Mouse (Mus musculus): ENCODE data around the gene Uvrag. TPM values are rescaled to one million over a fixed set of nuclear protein-coding genes. Genes with fewer than 3 reads are reported as not detected.

The Uvrag gene
- total and polyA plus RNA-seq, 2 experiments = 12.2 to 18.3 TPM

DNA sequence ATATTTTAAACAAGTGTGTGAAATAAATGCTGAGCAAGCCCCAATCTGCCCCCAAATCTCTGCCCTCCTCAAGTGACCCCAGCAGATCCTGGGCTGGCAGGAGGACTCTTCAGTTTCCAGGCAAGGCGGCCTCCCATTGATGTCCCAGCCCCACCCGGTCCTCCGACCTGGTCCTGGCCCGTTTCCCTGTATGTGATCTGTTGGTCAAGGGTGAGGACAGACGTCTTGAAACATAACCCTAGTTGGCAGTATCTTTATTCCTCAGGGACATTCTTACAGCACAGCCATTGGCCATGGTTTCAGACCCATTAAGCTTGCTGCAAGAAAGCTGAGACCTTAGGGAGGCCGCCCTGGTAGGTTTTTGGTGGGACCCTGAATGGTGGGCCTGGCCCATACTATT lies 287.1 kb downstream of the Uvrag start:
- H3K27me3 ChIP-seq (ENCODE audit: control insufficient read depth, insufficient read depth, low read length) = no peaks in the 10 kb centered on the region
- WGBS = 96% methylated on average over 6 of the region's 6 CpGs
- no peaks in the 10 kb centered on the region for H3K79me2 ChIP-seq (ENCODE audit: control insufficient read depth, insufficient read depth, low read length)
- no peak for DNase-seq (ENCODE audit: extremely low read depth, low read depth, low spot score)
- no peak for TF ChIP-seq POLR2A (IDR thresholded peaks at IDR 0.05; ENCODE audit: extremely low read depth, insufficient read depth, low read length)
- no peak for TF ChIP-seq CTCF (IDR thresholded peaks at IDR 0.05; ENCODE audit: low read depth, low read length)
- peaks cover 3% of the 10 kb centered on the region; the same call in 1 of the 2 replicates for H3K4me1 ChIP-seq (ENCODE audit: control insufficient read depth, insufficient read depth, low read length)
- no peaks in the 10 kb centered on the region for H3K36me3 ChIP-seq (ENCODE audit: control insufficient read depth, insufficient read depth, low read length)
- H3K4me3 ChIP-seq (ENCODE audit: insufficient read depth, low read depth, low read length) = no peak overlapping the region
- no peak overlapping the region for H3K27ac ChIP-seq (replicated peaks; ENCODE audit: insufficient read depth, low read depth, low read length)
- H3K9ac ChIP-seq (ENCODE audit: low read depth, low read length) = no peak overlapping the region

GRCm38 (mm10) chr7:98852950-98853650 lies 287.8 kb downstream of the Uvrag start:
- Histone ChIP-seq H3K27ac (replicated peaks; ENCODE audit: insufficient read depth, low read depth, low read length) (no peak overlapping the region), H3K36me3 (ENCODE audit: control insufficient read depth, insufficient read depth, low read length) (no peaks in the 10 kb centered on the region)

DNA sequence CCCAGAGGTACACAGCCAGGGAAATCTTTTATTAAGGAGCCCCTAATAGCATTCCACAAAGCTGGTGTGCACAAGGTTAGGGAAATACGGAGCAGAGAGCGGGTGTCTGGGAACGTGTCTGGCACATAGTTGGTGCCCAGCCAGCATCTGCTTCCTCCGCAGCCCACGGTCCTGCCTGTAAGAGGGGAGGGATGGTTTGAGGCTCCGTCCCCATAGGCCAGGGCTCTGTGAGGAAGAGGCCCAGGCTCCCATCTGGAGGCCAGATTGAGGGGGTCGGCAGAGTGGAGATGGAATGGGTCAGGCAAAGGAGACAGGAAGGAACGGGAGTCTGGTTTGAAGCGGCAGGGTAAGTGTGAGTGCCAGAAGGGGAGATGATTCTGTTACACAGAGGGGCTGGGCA lies 289.7 kb downstream of the Uvrag start:
- Histone ChIP-seq H3K27me3 (ENCODE audit: control insufficient read depth, insufficient read depth, low read length) (no peaks in the 10 kb centered on the region), H3K9ac (ENCODE audit: low read depth, low read length) (no peak overlapping the region), H3K27ac (replicated peaks; ENCODE audit: insufficient read depth, low read depth, low read length) (no peak overlapping the region), H3K36me3 (ENCODE audit: control insufficient read depth, insufficient read depth, low read length) (no peaks in the 10 kb centered on the region), H3K79me2 (ENCODE audit: control insufficient read depth, insufficient read depth, low read length) (no peaks in the 10 kb centered on the region), H3K4me1 (ENCODE audit: control insufficient read depth, insufficient read depth, low read length) (peaks cover 3% of the 10 kb centered on the region; the same call in 1 of the 2 replicates), H3K4me3 (ENCODE audit: insufficient read depth, low read depth, low read length) (no peak overlapping the region)
- TF ChIP-seq CTCF (IDR thresholded peaks at IDR 0.05; ENCODE audit: low read depth, low read length) = no peak
- TF ChIP-seq POLR2A (IDR thresholded peaks at IDR 0.05; ENCODE audit: extremely low read depth, insufficient read depth, low read length) = no peak
- WGBS = 69% methylated on average over 9 of the region's 9 CpGs
- no peak for DNase-seq (ENCODE audit: extremely low read depth, low read depth, low spot score)

More at GRCm38 (mm10) chr7:98852950-98853650, 287.8 kb downstream of the Uvrag start:
- no peak for DNase-seq (ENCODE audit: extremely low read depth, low read depth, low spot score)
- Histone ChIP-seq H3K9ac (ENCODE audit: low read depth, low read length) (no peak overlapping the region), H3K79me2 (ENCODE audit: control insufficient read depth, insufficient read depth, low read length) (no peaks in the 10 kb centered on the region), H3K27me3 (ENCODE audit: control insufficient read depth, insufficient read depth, low read length) (no peaks in the 10 kb centered on the region), H3K4me1 (ENCODE audit: control insufficient read depth, insufficient read depth, low read length) (peaks cover 3% of the 10 kb centered on the region; the same call in 1 of the 2 replicates), H3K4me3 (ENCODE audit: insufficient read depth, low read depth, low read length) (no peak overlapping the region)
- WGBS = 92% methylated on average over 18 of the region's 18 CpGs
- TF ChIP-seq POLR2A (IDR thresholded peaks at IDR 0.05; ENCODE audit: extremely low read depth, insufficient read depth, low read length) (no peak), CTCF (IDR thresholded peaks at IDR 0.05; ENCODE audit: low read depth, low read length) (no peak)

DNA sequence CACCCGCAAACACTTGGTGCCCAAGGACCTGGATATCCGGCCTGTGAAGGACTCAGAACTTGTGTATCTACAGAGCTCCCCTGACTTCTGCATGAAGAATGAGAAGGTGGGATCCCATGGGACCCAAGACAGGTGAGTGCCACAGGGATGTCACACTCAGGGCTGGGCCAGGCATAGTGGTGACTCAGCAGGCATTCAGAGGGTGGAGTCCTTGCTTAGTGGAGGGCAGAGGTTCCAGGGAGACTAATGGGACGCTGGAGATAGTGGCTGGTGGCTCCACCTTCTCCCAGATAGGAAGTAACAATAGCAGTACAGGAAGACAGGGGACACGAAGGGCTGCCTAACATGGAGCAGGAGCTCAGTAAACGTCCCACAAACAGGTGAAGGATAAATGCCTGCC lies 290.6 kb downstream of the Uvrag start:
- no peak overlapping the region for H3K9ac ChIP-seq (ENCODE audit: low read depth, low read length)
- no peaks in the 10 kb centered on the region for H3K36me3 ChIP-seq (ENCODE audit: control insufficient read depth, insufficient read depth, low read length)
- no peak for TF ChIP-seq CTCF (IDR thresholded peaks at IDR 0.05; ENCODE audit: low read depth, low read length)
- TF ChIP-seq POLR2A (IDR thresholded peaks at IDR 0.05; ENCODE audit: extremely low read depth, insufficient read depth, low read length) = no peak
- no peak for DNase-seq (ENCODE audit: extremely low read depth, low read depth, low spot score)
- no peaks in the 10 kb centered on the region for H3K79me2 ChIP-seq (ENCODE audit: control insufficient read depth, insufficient read depth, low read length)
- no peak overlapping the region for H3K27ac ChIP-seq (replicated peaks; ENCODE audit: insufficient read depth, low read depth, low read length)
- WGBS = 87% methylated on average over 5 of the region's 5 CpGs
- H3K4me3 ChIP-seq (ENCODE audit: insufficient read depth, low read depth, low read length) = no peak overlapping the region
- no peaks in the 10 kb centered on the region for H3K27me3 ChIP-seq (ENCODE audit: control insufficient read depth, insufficient read depth, low read length)
- H3K4me1 ChIP-seq (ENCODE audit: control insufficient read depth, insufficient read depth, low read length) = peaks cover 3% of the 10 kb centered on the region; the same call in 1 of the 2 replicates

DNA sequence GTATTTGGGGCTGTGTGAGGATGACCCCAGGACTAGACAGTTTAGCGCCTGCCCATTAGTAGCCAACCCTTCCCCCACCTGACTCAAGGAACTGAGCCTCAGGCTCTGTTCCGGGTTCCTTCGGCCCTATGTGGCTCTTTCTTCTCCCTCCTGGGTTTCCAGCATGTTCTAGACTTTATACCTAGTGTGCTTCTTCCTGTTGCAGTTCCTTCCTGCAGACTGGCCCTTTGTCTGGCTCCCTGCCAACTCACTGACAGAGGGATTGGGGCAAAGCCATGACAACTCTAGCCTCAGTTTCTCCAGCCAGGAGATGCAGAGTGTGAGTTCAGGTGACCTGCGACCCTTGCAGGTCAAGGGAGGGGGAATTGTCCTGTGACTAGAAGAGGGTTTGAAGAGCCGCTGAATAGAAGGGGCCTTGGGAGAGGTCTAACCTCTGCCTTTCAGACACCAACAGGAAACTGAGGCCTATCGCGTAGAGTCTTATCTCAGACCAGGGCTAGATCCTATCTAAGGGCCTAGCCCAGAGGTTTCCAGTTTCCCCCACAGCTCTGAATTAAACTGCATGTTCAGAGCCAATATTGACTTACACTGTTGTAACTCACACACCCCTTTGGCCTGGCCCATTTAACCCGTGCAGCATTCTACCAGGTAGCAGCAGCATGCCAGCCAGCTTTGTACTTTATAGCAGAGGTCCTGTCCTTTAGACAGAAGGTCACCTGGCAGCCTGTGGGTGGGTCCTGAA lies 291.9 kb downstream of the Uvrag start:
- no peaks in the 10 kb centered on the region for H3K27me3 ChIP-seq (ENCODE audit: control insufficient read depth, insufficient read depth, low read length)
- no peak overlapping the region for H3K9ac ChIP-seq (ENCODE audit: low read depth, low read length)
- H3K4me3 ChIP-seq (ENCODE audit: insufficient read depth, low read depth, low read length) = no peak overlapping the region
- H3K79me2 ChIP-seq (ENCODE audit: control insufficient read depth, insufficient read depth, low read length) = no peaks in the 10 kb centered on the region
- no peaks in the 10 kb centered on the region for H3K36me3 ChIP-seq (ENCODE audit: control insufficient read depth, insufficient read depth, low read length)
- WGBS = 44% methylated on average over 8 of the region's 8 CpGs
- peak; percentile 63 for DNase-seq (ENCODE audit: extremely low read depth, low read depth, low spot score)
- TF ChIP-seq CTCF (IDR thresholded peaks at IDR 0.05; ENCODE audit: low read depth, low read length) (no peak), POLR2A (IDR thresholded peaks at IDR 0.05; ENCODE audit: extremely low read depth, insufficient read depth, low read length) (no peak)
- H3K4me1 ChIP-seq (ENCODE audit: control insufficient read depth, insufficient read depth, low read length) = peaks cover 3% of the 10 kb centered on the region; the same call in 1 of the 2 replicates
- H3K27ac ChIP-seq (replicated peaks; ENCODE audit: insufficient read depth, low read depth, low read length) = no peak overlapping the region
